Mouse (Mus musculus) ES-E14 (cell line): ENCODE data around the gene Tst. TPM values are rescaled to one million over a fixed set of nuclear protein-coding genes. Genes with fewer than 3 reads are reported as not detected.

Experiments
- DNase-seq: peaks from one replicate; pipeline ENCODE4 v3.0.0-alpha.2; 2013; ENCODE audit warnings: low read depth, low spot score
- H3K27ac ChIP-seq: 2 replicates; pipeline ENCODE4 v1.5.1; 2012; ENCODE audit warnings: low read depth, mild to moderate bottlenecking, low read length, moderate library complexity, mixed read lengths; ENCODE audit not compliant: poor library complexity, insufficient read depth, severe bottlenecking
- H3K36me3 ChIP-seq: 2 replicates; pipeline ENCODE4 v1.6.1; 2012; ENCODE audit warnings: mild to moderate bottlenecking, low read length, moderate library complexity, mixed read lengths; ENCODE audit not compliant: control insufficient read depth, poor library complexity, insufficient read depth, severe bottlenecking
- H3K4me1 ChIP-seq, 2 experiments: fragments of 150-350 bp in 1 of 2; sonication (generic) in 1 of 2; 2 replicates each; pipeline ENCODE4 v1.6.1; 2012; ENCODE audit warnings: low read length in 2 of 2, mild to moderate bottlenecking in 1 of 2, mixed read lengths in 1 of 2; ENCODE audit not compliant: control insufficient read depth in 2 of 2, insufficient read depth in 2 of 2, poor library complexity in 1 of 2
- H3K4me3 ChIP-seq, 2 experiments: fragments of 150-350 bp in 1 of 2; sonication (generic) in 1 of 2; 2 replicates each; pipeline ENCODE4 v1.5.1; 2012; ENCODE audit warnings: low read length in 2 of 2, low read depth in 1 of 2, mild to moderate bottlenecking in 1 of 2, mixed read lengths in 1 of 2; ENCODE audit not compliant: insufficient read depth in 1 of 2, poor library complexity in 1 of 2, severe bottlenecking in 1 of 2
- H3K9ac ChIP-seq: 2 replicates; pipeline ENCODE4 v1.6.1; 2012; ENCODE audit warnings: low read depth, mild to moderate bottlenecking, low read length, mixed read lengths; ENCODE audit not compliant: poor library complexity, insufficient read depth, severe bottlenecking
- H3K9me3 ChIP-seq: fragments of 150-350 bp; sonication (generic); 2 replicates; pipeline ENCODE4 v1.6.1; 2012; ENCODE audit warnings: low read depth, mild to moderate bottlenecking, low read length; ENCODE audit not compliant: control insufficient read depth, insufficient read depth
- CHD2 ChIP-seq: IDR thresholded peaks from 2 replicates; pipeline ENCODE4 v1.6.1; 2014; ENCODE audit warnings: mild to moderate bottlenecking, low read depth, low read length, inconsistent platforms
- HCFC1 ChIP-seq: IDR thresholded peaks from 2 replicates; pipeline ENCODE4 v1.6.1; 2012; ENCODE audit warnings: low read length, inconsistent platforms, borderline replicate concordance; ENCODE audit not compliant: insufficient read depth
- MAFK ChIP-seq: IDR thresholded peaks from 2 replicates; pipeline ENCODE4 v1.6.1; 2014; ENCODE audit warnings: mild to moderate bottlenecking, low read depth, low read length, inconsistent platforms; ENCODE audit not compliant: insufficient read depth
- ZC3H11A ChIP-seq: IDR thresholded peaks from 2 replicates; pipeline ENCODE4 v1.6.1; 2012; ENCODE audit warnings: low read depth, mild to moderate bottlenecking, inconsistent platforms, low read length, borderline replicate concordance
- ZNF384 ChIP-seq: IDR thresholded peaks from 2 replicates; pipeline ENCODE4 v1.6.1; 2012; ENCODE audit warnings: low read depth, low read length, inconsistent platforms
- in situ Hi-C, 2 experiments: fragments of 600-800 bp; cut with MboI; formaldehyde crosslinking; loops; one replicate each; pipeline ENCODE4 v1.15.1; 2025; ENCODE audit warnings: low sequenced_read_pairs in 2 of 2, inconsistent platforms in 1 of 2; ENCODE audit not compliant: unreplicated experiment in 2 of 2
- total RNA-seq: library from RNA; depleted of rRNA; stranded (reverse); fragments of 300-350 nt; gene quantifications from 2 replicates; pipeline ENCODE4 v1.2.3, GENCODE M21; 2012

Gene Tst
- total RNA-seq, 1 experiment = 14.9 TPM

DNA sequence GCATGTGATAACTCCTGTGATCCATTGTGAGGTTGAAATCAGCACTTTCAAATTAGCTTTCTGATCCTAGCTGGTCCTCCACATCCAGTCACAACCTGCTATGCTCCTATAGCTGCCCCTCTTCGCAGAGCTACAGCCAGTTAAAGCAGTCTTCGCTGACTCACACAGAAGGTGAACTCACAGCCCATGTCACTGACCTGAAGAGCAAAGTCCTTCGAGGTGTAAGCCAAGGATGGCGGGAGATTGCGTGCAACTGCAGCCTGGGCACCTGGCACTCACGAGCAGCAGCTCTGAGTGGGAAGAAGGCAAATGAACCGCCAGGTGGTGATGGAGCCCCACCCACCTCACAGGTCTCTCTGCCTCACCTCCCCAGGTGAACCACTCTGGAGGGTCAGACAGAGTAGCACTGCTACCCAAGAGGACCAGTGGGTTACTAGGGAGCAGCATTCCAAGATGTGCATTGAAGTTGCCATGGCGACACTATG lies 10.2 kb downstream of the Tst start, which contains the start of gene Tex33:
Gene Tex33, minus strand, starts transcription at position 435 of the 485 bp plus-strand sequence.
- in situ Hi-C loops = no loop called here
- H3K36me3 ChIP-seq = peaks cover 2% of the 10 kb centered on the region; the same call in 1 of the 2 replicates
- no peak within 1 kb of the TSS for H3K9ac ChIP-seq
- H3K9me3 ChIP-seq = no peaks in the 10 kb centered on the region
- H3K4me3 ChIP-seq = no peak within 1 kb of the TSS
- no peak for DNase-seq
- peaks cover 2 to 3% of the 10 kb centered on the region in 2 experiments; a peak in 1 of 4 replicates for H3K4me1 ChIP-seq
- no peak for TF ChIP-seq CHD2
- no peak for TF ChIP-seq MAFK
- no peak for TF ChIP-seq ZC3H11A
- TF ChIP-seq ZNF384 = no peak
- no peak within 1 kb of the TSS for H3K27ac ChIP-seq

- Histone ChIP-seq H3K4me3 (no peak overlapping the region), H3K9me3 (no peaks in the 10 kb centered on the region), H3K9ac (no peak overlapping the region), H3K36me3 (no peaks in the 10 kb centered on the region), H3K27ac (no peak overlapping the region), H3K4me1 (no peaks in the 10 kb centered on the region; a peak in 1 of 4 replicates)
- TF ChIP-seq CHD2 (no peak), ZNF384 (no peak), MAFK (no peak), HCFC1 (no peak), ZC3H11A (no peak)
- in situ Hi-C loops = no loop called here
- no peak for DNase-seq
These were observed 14.9 kb downstream of the Tst start for GRCm38 (mm10) chr15:78390855-78391254.

DNA sequence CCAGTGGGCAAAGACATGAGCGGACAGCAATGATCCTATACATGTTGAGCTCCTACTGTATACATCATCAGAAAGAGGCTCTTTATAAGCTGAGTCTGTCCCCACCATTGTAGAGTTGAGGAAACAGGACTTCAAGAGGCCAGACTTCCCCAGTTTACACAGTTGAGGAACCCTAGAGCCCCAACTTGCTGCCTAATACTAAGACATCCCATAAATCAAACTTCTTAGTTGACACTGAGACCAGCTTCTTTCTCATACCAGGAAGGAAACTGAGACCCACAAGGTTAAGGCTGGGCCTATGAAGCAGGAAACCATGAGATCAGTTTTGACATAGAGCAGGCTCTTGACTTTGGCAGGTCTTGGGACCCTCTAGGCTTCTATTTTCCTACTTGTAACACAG lies 20.1 kb downstream of the Tst start:
- no peak overlapping the region for H3K27ac ChIP-seq
- TF ChIP-seq MAFK (no peak), ZNF384 (no peak), HCFC1 (no peak)
- H3K9ac ChIP-seq = no peak overlapping the region
- H3K9me3 ChIP-seq = no peaks in the 10 kb centered on the region
- DNase-seq = no peak
- peaks cover 3% of the 10 kb centered on the region in 2 experiments; a peak in 2 of 4 replicates for H3K4me1 ChIP-seq
- H3K4me3 ChIP-seq = no peak overlapping the region
- in situ Hi-C loops = no loop called here
- no peaks in the 10 kb centered on the region for H3K36me3 ChIP-seq

GRCm38 (mm10) chr15:78384220-78385116 lies 21.2 kb downstream of the Tst start:
- H3K4me3 ChIP-seq = no peak overlapping the region
- H3K27ac ChIP-seq = no peak overlapping the region
- TF ChIP-seq MAFK = no peak
- no peak for TF ChIP-seq HCFC1
- TF ChIP-seq ZC3H11A = no peak
- TF ChIP-seq CHD2 = no peak
- TF ChIP-seq ZNF384 = no peak
- H3K9me3 ChIP-seq = no peaks in the 10 kb centered on the region
- no peaks in the 10 kb centered on the region for H3K36me3 ChIP-seq
- in situ Hi-C loops = no loop called here
- no peak for DNase-seq
- H3K4me1 ChIP-seq = peaks cover 3% of the 10 kb centered on the region in 2 experiments; a peak in 2 of 4 replicates
- H3K9ac ChIP-seq = no peak overlapping the region
